Mouse (Mus musculus): ENCODE results near the gene Add2.

DNA sequence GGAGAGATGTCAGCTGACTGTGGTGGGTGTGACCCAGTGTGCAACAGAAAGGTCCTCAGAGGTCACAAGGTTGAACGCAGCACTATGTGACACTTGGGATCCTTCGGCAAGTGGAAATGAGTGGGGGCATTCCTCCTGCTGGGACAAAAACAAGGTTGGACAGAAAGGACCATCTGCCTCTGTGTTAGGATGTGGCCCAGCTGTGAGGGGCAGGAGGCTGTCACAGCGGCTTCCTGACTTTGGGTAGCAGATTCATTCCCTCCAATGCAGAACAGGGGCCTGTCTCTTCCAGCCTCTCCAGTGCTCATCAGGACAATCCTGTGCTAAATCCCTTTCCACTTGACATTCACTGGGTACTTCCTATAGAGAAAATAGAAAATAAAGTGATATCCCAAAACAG, 132.4 kb downstream of the Add2 start:
- no peak for TF ChIP-seq CTCF (conservative IDR thresholded peaks at IDR 0.05; ENCODE audit: insufficient read depth, insufficient read length, low read depth, low read length)
- no peak for TF ChIP-seq POLR2A (IDR thresholded peaks at IDR 0.05; ENCODE audit: low read depth, low read length)
